Comparison of ENCODE assay signal across 19 mouse cellular contexts in the genomic region with DNA sequence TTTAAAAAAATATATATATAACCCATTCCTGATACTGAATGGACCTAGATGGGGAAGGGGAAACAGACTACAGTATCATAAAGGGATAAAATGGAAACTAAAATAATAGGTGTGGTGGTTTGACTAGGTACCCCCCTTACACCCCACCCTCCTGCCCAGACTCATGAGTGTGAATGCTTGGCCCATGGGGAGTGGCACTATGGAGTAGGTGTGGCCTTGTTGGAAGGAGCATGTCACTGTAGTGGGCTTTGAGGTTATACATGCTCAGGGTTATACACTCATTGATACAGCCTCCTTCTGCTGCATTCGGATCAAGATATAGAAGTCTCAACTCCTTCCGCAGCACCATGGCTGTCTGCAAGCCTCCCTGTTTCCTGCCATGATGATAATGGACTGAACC.
A peak's percentile ranks its signal among the peaks of the same experiment; 100 is the strongest.
DNase-seq lines count a peak whose midpoint lies in the region; ATAC-seq lines count a peak whose summit lies in the region.
"Had no signal": no experiment of that assay in that cellular context is flagged by ENCODE, and none has a peak within 500 bp of the region (broad histone marks: within the 10 kb centered on the region; RNA-seq: fewer than 3 reads in every experiment).

No protein-coding gene starts in this region.

- H3K27ac ChIP-seq in embryonic facial prominence, embryonic 11.5 days (replicated peaks; ENCODE audit: low read depth, low read length), result no peak overlapping the region
- no peak overlapping the region for H3K27ac ChIP-seq in embryonic facial prominence, embryonic 10.5 days (replicated peaks)
- no peak overlapping the region for H3K27ac ChIP-seq in midbrain, embryonic 11.5 days (ENCODE audit: low read depth, low read length)
- H3K27ac ChIP-seq: forebrain, embryonic 13.5 days; heart, adult 2 months; hindbrain, embryonic 10.5 days; hindbrain, embryonic 14.5 days had no signal

- H3K4me1 ChIP-seq in embryonic facial prominence, embryonic 11.5 days (ENCODE audit: control insufficient read depth, insufficient read depth, low read length), result no peaks in the 10 kb centered on the region
- no peaks in the 10 kb centered on the region for H3K4me1 ChIP-seq in embryonic facial prominence, embryonic 10.5 days
- peaks cover 50% of the 10 kb centered on the region for H3K4me1 ChIP-seq in megakaryocyte, embryonic 14.5 days
- H3K4me1 ChIP-seq in midbrain, embryonic 11.5 days (ENCODE audit: control insufficient read depth, insufficient read depth, low read length), result no peaks in the 10 kb centered on the region
- H3K4me1 ChIP-seq: forebrain, embryonic 13.5 days; hindbrain, embryonic 10.5 days had no signal

- no peak overlapping the region for H3K4me2 ChIP-seq in embryonic facial prominence, embryonic 11.5 days (ENCODE audit: low read depth, low read length)
- no peak overlapping the region for H3K4me2 ChIP-seq in midbrain, embryonic 11.5 days
- H3K4me2 ChIP-seq: forebrain, embryonic 13.5 days; heart, embryonic 12.5 days; hindbrain, embryonic 14.5 days had no signal

- DNase-seq in embryonic facial prominence, embryonic 11.5 days (ENCODE audit: low spot score), result no peak
- DNase-seq in embryonic facial prominence, embryonic 10.5 days (ENCODE audit: low spot score), result no peak
- no peak for DNase-seq in thymus, postnatal 36 days
- no peak for DNase-seq in midbrain, embryonic 11.5 days (ENCODE audit: low spot score, missing footprints)
- DNase-seq: adrenal gland, postnatal 14 days; B cell, adult 2 months; cerebellum, adult 18-20 months; cerebellum, postnatal 10 days; embryo, embryonic 11 days; heart, adult 2 months had no signal

- no peak overlapping the region for H3K9ac ChIP-seq in embryonic facial prominence, embryonic 11.5 days (replicated peaks; ENCODE audit: low read length)
- H3K9ac ChIP-seq in midbrain, embryonic 11.5 days (ENCODE audit: low read length), result no peak overlapping the region
- H3K9ac ChIP-seq: forebrain, embryonic 13.5 days; heart, embryonic 12.5 days; hindbrain, embryonic 14.5 days had no signal

- H3K4me3 ChIP-seq in embryonic facial prominence, embryonic 11.5 days (ENCODE audit: low read depth, low read length), result no peak overlapping the region
- no peak overlapping the region for H3K4me3 ChIP-seq in embryonic facial prominence, embryonic 10.5 days
- peak overlapping the region; percentile 66 for H3K4me3 ChIP-seq in megakaryocyte, embryonic 14.5 days (replicated peaks)
- H3K4me3 ChIP-seq in midbrain, embryonic 11.5 days (ENCODE audit: low read depth, low read length), result no peak overlapping the region
- H3K4me3 ChIP-seq: forebrain, embryonic 13.5 days; heart, adult 2 months; heart, embryonic 12.5 days; hindbrain, embryonic 10.5 days had no signal

- no peaks in the 10 kb centered on the region for H3K9me3 ChIP-seq in embryonic facial prominence, embryonic 11.5 days (replicated peaks; ENCODE audit: control insufficient read depth, low read length)
- H3K9me3 ChIP-seq in embryonic facial prominence, embryonic 10.5 days, result no peaks in the 10 kb centered on the region
- no peaks in the 10 kb centered on the region for H3K9me3 ChIP-seq in megakaryocyte, embryonic 14.5 days
- no peaks in the 10 kb centered on the region for H3K9me3 ChIP-seq in midbrain, embryonic 11.5 days (ENCODE audit: control insufficient read depth, low read length)
- H3K9me3 ChIP-seq: forebrain, embryonic 13.5 days; heart, embryonic 12.5 days; hindbrain, embryonic 10.5 days had no signal

- H3K36me3 ChIP-seq in embryonic facial prominence, embryonic 11.5 days (replicated peaks; ENCODE audit: control insufficient read depth, insufficient read depth, low read depth, low read length), result no peaks in the 10 kb centered on the region
- no peaks in the 10 kb centered on the region for H3K36me3 ChIP-seq in embryonic facial prominence, embryonic 10.5 days (replicated peaks)
- peaks cover 20% of the 10 kb centered on the region for H3K36me3 ChIP-seq in megakaryocyte, embryonic 14.5 days (replicated peaks; ENCODE audit: low read length)
- no peaks in the 10 kb centered on the region for H3K36me3 ChIP-seq in midbrain, embryonic 11.5 days (ENCODE audit: control insufficient read depth, insufficient read depth, low read length)
- H3K36me3 ChIP-seq: heart, embryonic 12.5 days; hindbrain, embryonic 10.5 days had no signal

- ATAC-seq in embryonic facial prominence, embryonic 11.5 days (replicated peaks; ENCODE audit: insufficient number of reproducible peaks, low FRiP score, low TSS enrichment, low read depth), result 0 out of 2 replicates have a peak, but pooled peaks have one; percentile 39
- ATAC-seq in megakaryocyte, adult 5-6 weeks (ENCODE audit: poor library complexity, severe bottlenecking), result no peak
- 0 out of 2 replicates have a peak, but pooled peaks have one; percentile 12 for ATAC-seq in megakaryocyte progenitor cell, adult 5-6 weeks (replicated peaks; ENCODE audit: poor library complexity)
- ATAC-seq in midbrain, embryonic 11.5 days (ENCODE audit: low FRiP score), result no peak
- ATAC-seq: forebrain, embryonic 13.5 days; Patski had no signal

- no peaks in the 10 kb centered on the region for H3K27me3 ChIP-seq in embryonic facial prominence, embryonic 11.5 days (ENCODE audit: control insufficient read depth, insufficient read depth, low read length)
- H3K27me3 ChIP-seq in embryonic facial prominence, embryonic 10.5 days (replicated peaks; ENCODE audit: low read depth, poor library complexity, severe bottlenecking), result no peaks in the 10 kb centered on the region
- no peaks in the 10 kb centered on the region for H3K27me3 ChIP-seq in megakaryocyte, embryonic 14.5 days (replicated peaks)
- H3K27me3 ChIP-seq in midbrain, embryonic 11.5 days (ENCODE audit: control insufficient read depth, insufficient read depth, low read length), result no peaks in the 10 kb centered on the region
- H3K27me3 ChIP-seq: CH12.LX; forebrain, embryonic 13.5 days; heart, embryonic 12.5 days had no signal

- 86% methylated on average over 2 of the region's 2 CpGs for WGBS in embryonic facial prominence, embryonic 11.5 days
- 97% methylated on average over 2 of the region's 2 CpGs for WGBS in embryonic facial prominence, embryonic 10.5 days
- 91% methylated on average over 2 of the region's 2 CpGs for WGBS in midbrain, embryonic 11.5 days

Comparison
In these comparisons a context has a peak if more than half of its experiments do, and no peak if none do; other contexts are left out.
1. ATAC-seq: peak in embryonic facial prominence, embryonic 11.5 days (single experiment) and megakaryocyte progenitor cell, adult 5-6 weeks (single experiment); none in megakaryocyte, adult 5-6 weeks (single experiment) and midbrain, embryonic 11.5 days (single experiment).